Mouse (Mus musculus) kidney, adult 2 months (tissue): Measurements from ENCODE around the gene Dvl3. TPM values are rescaled to one million over a fixed set of nuclear protein-coding genes. Genes with fewer than 3 reads are reported as not detected.

ENCODE experiments used
- DNase-seq: peaks from one replicate; pipeline ENCODE4 v3.0.0; 2021
- H3K27ac ChIP-seq: fragments of 200-500 bp; 2 replicates; pipeline ENCODE4 v1.5.1; 2012; ENCODE audit warnings: low read depth, low read length, control low read depth, inconsistent platforms; ENCODE audit not compliant: insufficient read depth
- H3K27me3 ChIP-seq: fragments of 200-500 bp; replicated peaks from 2 replicates; pipeline ENCODE4 v1.6.1; 2012; ENCODE audit warnings: mild to moderate bottlenecking, moderate library complexity, low read length, inconsistent platforms; ENCODE audit not compliant: control insufficient read depth, insufficient read depth
- H3K36me3 ChIP-seq: fragments of 200-500 bp; 2 replicates; pipeline ENCODE4 v1.6.1; 2012; ENCODE audit warnings: mild to moderate bottlenecking, moderate library complexity, low read length, inconsistent platforms; ENCODE audit not compliant: control insufficient read depth, insufficient read depth
- H3K4me1 ChIP-seq: fragments of 200-500 bp; 2 replicates; pipeline ENCODE4 v1.6.1; 2011; ENCODE audit warnings: low read length; ENCODE audit not compliant: control insufficient read depth, insufficient read depth
- H3K4me3 ChIP-seq: fragments of 200-500 bp; 2 replicates; pipeline ENCODE4 v1.5.1; 2011; ENCODE audit warnings: mild to moderate bottlenecking, low read depth, low read length, control low read depth; ENCODE audit not compliant: insufficient read depth
- CTCF ChIP-seq: fragments of 200-500 bp; conservative IDR thresholded peaks from 2 replicates; pipeline ENCODE4 v1.5.1; 2011; ENCODE audit warnings: low read depth, mild to moderate bottlenecking, control low read depth, low read length, moderate library complexity, mixed read lengths; ENCODE audit not compliant: insufficient read depth, insufficient read length
- POLR2A ChIP-seq: fragments of 200-500 bp; IDR thresholded peaks from one replicate; pipeline ENCODE4 v1.6.1; 2011; ENCODE audit warnings: low read depth, low read length, control low read depth
- WGBS: fragments of 180-500 bp; shearing (Covaris S2); methylation state at CpG from one replicate; pipeline ENCODE4 v1.1.7; 2018; 5-methylcytosine and 5-hydroxymethylcytosine counted together
- polyA plus RNA-seq: library from polyadenylated mRNA; depleted of rRNA; stranded (reverse); fragments of >200 nt; gene quantifications from 2 replicates; pipeline ENCODE4 v1.2.3, GENCODE M21; 2012

The Dvl3 gene
- polyA plus RNA-seq, 1 experiment = 37.4 TPM

DNA sequence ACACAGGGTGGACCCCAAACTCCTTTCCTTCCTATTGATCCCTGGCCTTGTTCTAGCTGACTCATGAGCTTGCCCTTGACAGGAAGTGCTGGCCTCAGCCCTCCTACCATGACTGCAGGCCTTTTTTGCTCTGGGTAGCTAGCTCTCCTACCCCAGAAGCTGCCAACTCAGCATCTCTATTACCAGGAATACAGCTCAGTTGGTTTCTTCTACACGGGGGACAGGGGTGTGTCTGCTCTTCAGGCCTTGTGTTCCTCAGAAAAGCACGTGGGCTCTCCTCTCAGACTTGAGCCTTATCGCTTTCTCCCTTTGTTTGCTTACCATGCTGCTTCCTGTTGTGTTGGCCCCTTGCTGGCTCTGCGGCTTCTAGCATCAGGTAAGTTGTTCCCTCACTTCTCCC, 23.7 kb downstream of the Dvl3 start:
- no peak overlapping the region for H3K4me3 ChIP-seq
- H3K36me3 ChIP-seq = peaks cover 15% of the 10 kb centered on the region
- TF ChIP-seq POLR2A (no peak), CTCF (no peak)
- peaks cover 8% of the 10 kb centered on the region for H3K4me1 ChIP-seq
- H3K27me3 ChIP-seq = no peaks in the 10 kb centered on the region
- H3K27ac ChIP-seq = no peak overlapping the region
- 81% methylated on average over 4 of the region's 4 CpGs for WGBS
- DNase-seq = no peak

DNA sequence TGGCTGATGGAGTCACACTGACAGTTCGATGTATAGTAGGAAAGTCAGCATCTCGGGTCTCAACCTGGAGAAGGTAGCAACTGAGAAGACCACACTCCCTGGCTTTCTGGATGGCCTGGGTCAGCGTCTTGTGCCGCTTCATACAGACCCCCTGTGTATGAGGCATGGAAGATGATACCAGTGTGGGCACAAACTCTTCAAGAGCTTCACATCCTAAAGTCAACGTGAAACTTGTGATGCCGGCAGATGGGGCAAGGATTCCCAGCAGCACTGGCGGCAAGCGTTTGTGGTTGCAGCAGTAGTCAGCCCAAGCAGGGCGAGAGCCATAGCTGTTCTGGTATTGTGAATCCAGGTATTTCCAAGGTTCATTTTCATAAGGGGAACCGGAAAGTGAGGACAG, 28.9 kb downstream of the Dvl3 start:
- H3K36me3 ChIP-seq = peaks cover 9% of the 10 kb centered on the region
- TF ChIP-seq CTCF (no peak), POLR2A (no peak)

DNA sequence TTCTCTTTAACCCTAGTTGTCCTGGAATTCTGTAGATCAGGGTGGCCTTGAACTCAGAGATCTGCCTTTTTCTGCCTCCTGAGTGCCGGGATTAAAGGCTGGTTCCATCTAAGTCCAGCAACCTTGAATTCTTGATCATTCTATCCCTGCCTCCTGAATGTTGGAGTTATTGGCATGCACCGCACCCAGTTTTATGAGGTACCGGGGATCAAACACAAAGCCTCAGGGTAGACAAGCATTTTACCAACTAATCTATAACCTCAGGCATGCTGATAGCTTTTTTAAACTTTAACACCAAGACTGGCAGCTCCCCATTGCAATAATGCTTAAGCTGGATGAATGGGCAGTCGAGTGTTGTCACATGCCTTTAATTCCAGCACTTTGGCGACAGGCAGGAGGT, 30.6 kb downstream of the Dvl3 start:
- DNase-seq = peak; percentile 36
- Histone ChIP-seq H3K27ac (0 out of 2 replicates have a peak overlapping the region, but pooled peaks have one; percentile 15), H3K36me3 (peaks cover 5% of the 10 kb centered on the region), H3K27me3 (no peaks in the 10 kb centered on the region), H3K4me1 (peaks cover 3% of the 10 kb centered on the region; the same call in 1 of the 2 replicates), H3K4me3 (no peak overlapping the region)
- TF ChIP-seq CTCF = no peak
- no peak for TF ChIP-seq POLR2A
- 28% methylated on average over 5 of the region's 5 CpGs for WGBS

More for the DNA sequence above, 28.9 kb downstream of the Dvl3 start:
- H3K4me1 ChIP-seq = peaks cover 3% of the 10 kb centered on the region; the same call in 1 of the 2 replicates
- 91% methylated on average over 10 of the region's 10 CpGs for WGBS
- no peak for DNase-seq
- no peak overlapping the region for H3K27ac ChIP-seq
- no peak overlapping the region for H3K4me3 ChIP-seq
- no peaks in the 10 kb centered on the region for H3K27me3 ChIP-seq

DNA sequence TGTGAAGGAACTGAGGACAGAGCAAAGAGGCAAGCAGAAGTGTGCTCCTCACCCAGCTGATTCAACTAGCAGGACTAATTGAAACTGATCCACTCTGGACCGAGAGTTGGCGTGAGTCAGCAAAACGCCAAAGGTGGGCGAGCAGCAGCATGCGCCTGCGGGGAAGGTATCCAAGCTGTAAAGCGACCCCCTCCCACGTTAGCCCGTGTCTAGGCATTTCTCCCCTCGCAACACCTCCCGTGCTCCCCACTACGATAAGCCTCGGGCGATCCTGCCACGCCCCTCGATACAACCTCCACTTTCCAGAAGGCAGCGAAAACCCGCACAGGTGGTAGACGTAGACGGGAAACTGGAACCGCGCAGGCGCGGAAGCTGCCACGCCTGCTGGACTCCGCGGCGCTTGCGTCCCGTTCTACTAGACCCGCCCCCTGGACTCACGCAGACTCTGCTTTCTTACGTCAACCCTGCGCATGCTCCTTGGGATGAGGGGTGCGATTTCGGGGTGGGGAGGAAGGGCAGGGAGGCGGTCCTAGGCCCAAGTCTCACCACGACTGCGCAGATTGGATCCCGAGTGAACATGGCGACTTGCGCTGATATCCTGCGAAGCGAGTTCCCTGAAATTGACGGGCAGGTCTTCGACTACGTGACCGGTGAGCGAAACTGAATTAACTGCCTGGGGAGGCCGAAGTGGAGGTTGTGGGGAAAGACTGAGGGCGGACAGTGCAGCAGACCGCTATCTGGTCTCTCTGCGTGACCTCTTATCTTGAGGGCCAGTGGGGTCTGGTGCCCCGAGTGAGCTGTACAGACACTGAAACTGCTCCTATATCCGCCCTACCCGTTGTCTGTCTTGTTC, 31.5 kb downstream of the Dvl3 start, which contains the start of gene Abcf3:
Gene Abcf3 (plus strand): TSS at position 482 of the 853 bp plus-strand sequence.
- H3K27ac ChIP-seq = peak within 1 kb of the TSS; percentile 66
- DNase-seq = peak; percentile 99
- under 1% methylated on average over 56 of the region's 56 CpGs for WGBS
- TF ChIP-seq CTCF (no peak), POLR2A (peak; percentile 92)
- no peaks in the 10 kb centered on the region for H3K27me3 ChIP-seq
- peaks cover 3% of the 10 kb centered on the region; the same call in 1 of the 2 replicates for H3K4me1 ChIP-seq
- H3K4me3 ChIP-seq = peak within 1 kb of the TSS; percentile 79
- H3K36me3 ChIP-seq = peaks cover 1% of the 10 kb centered on the region; the same call in 1 of the 2 replicates

DNA sequence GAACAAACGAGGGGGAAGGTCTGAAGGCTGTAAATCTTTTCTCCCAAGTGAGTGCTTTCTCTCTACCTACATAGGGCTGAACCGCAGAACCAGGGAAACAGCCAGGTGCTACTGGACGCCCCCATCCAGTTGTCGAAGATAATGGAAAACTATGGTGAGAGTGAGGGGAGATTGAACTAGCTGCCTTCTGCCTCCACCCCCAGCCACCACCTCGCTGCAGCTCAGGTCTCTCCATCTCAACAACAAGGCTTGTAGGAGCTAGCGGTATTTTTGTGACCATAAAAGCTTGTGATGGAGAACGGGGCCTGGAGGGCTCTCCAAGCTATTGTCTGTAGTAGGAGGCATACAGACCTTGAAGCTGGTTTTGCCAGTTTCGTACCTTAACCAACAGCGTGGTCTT, 32.4 kb downstream of the Dvl3 start:
- H3K4me3 ChIP-seq = peak overlapping the region; percentile 78
- no peaks in the 10 kb centered on the region for H3K27me3 ChIP-seq
- TF ChIP-seq CTCF = no peak
- no peak for TF ChIP-seq POLR2A
- DNase-seq = no peak
- WGBS = 39% methylated on average over 9 of the region's 9 CpGs
- H3K27ac ChIP-seq = no peak overlapping the region
- H3K36me3 ChIP-seq = no peaks in the 10 kb centered on the region; the same call in 1 of the 2 replicates
- peaks cover 3% of the 10 kb centered on the region; the same call in 1 of the 2 replicates for H3K4me1 ChIP-seq

DNA sequence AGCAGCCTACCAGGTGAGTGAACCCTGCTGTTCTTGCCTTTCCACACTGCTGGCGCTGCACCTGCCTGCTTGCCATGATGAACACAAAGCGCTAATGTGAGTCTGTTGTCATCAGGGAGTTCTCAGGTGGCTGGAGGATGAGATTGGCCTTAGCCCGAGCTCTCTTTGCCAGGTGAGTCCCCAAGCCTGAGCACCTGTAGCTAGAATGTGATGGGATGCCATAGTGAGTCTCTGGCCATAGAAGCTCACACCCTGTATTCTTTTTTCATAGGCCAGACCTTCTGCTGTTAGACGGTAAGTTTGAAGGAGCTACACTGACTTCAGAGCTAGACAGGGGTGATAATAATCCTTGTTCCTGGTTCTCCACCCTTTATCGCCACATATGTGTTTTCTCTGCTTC, 34.9 kb downstream of the Dvl3 start:
- no peaks in the 10 kb centered on the region; the same call in 1 of the 2 replicates for H3K36me3 ChIP-seq
- WGBS = 97% methylated on average over 5 of the region's 5 CpGs

DNA sequence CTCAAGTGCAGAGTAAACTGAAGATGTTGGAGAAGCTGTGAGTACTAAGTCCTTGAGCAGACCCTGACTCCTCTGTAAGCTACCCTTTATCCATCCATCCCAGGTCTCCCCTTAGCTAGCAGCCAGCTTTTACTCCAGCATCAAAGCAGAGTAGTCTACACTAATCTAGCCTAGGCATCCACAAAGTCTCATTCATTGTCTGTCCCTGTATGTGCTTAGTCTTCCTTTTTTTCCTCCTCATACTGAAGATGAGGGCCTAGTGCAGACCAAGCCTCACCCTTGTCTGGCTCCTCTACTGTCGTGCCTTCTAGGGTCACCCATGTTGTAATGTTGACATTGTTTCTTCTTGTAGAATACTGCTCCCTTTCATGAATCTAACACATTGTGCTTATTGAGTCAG, 35.8 kb downstream of the Dvl3 start:
- no peak for DNase-seq
- Histone ChIP-seq H3K27me3 (no peaks in the 10 kb centered on the region), H3K4me3 (no peak overlapping the region), H3K27ac (no peak overlapping the region), H3K36me3 (no peaks in the 10 kb centered on the region; the same call in 1 of the 2 replicates), H3K4me1 (no peaks in the 10 kb centered on the region; the same call in 1 of the 2 replicates)
- WGBS = 71% methylated on average over 1 of the region's 1 CpGs
- TF ChIP-seq POLR2A (no peak), CTCF (no peak)

More for the DNA sequence above, 34.9 kb downstream of the Dvl3 start:
- no peak for DNase-seq
- Histone ChIP-seq H3K4me3 (no peak overlapping the region), H3K27me3 (no peaks in the 10 kb centered on the region), H3K27ac (no peak overlapping the region), H3K4me1 (peaks cover 3% of the 10 kb centered on the region; the same call in 1 of the 2 replicates)
- no peak for TF ChIP-seq POLR2A
- no peak for TF ChIP-seq CTCF
